Mouse (Mus musculus) gastrocnemius, postnatal 14 days (tissue): ENCODE data around the gene St6galnac3. TPM values are rescaled to one million over a fixed set of nuclear protein-coding genes. Genes with fewer than 3 reads are reported as not detected.

Source experiments
- DNase-seq: peaks from one replicate; pipeline ENCODE4 v3.0.0; 2021; ENCODE audit warnings: mixed read lengths
- intact Hi-C: fragments of 180-260 bp; cut with DNase I; formaldehyde crosslinking; loops from one replicate; pipeline ENCODE4 v1.15.1; 2025; ENCODE audit warnings: low total_unique reads
- total RNA-seq, 2 experiments: library from RNA; stranded (reverse); gene quantifications; 2 replicates each; pipeline ENCODE4 v1.2.3; 2021

Gene St6galnac3
- total RNA-seq, 2 experiments from 2014 or later = 2.9 to 4.4 TPM

DNA sequence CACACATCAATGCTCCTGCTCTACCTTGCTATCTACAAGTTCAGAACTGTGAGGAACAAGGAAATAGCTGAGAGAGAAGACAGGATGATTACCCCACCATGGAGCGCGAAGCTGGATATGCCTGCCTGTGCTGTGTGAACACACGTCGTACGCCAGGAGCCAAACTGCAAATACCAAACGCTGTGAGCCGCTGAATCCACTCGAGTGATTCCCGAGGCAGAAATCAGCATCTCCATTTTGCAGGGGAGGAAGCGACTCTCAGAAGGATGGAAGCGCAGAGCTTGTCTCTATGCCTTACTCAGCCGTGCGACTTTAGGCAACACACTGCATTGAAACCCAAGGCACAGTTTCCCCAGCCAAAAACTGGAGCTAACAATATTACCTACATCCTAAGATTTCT is 114.7 kb downstream of the St6galnac3 start:
- intact Hi-C loops = no loop called here
- no peak for DNase-seq

DNA sequence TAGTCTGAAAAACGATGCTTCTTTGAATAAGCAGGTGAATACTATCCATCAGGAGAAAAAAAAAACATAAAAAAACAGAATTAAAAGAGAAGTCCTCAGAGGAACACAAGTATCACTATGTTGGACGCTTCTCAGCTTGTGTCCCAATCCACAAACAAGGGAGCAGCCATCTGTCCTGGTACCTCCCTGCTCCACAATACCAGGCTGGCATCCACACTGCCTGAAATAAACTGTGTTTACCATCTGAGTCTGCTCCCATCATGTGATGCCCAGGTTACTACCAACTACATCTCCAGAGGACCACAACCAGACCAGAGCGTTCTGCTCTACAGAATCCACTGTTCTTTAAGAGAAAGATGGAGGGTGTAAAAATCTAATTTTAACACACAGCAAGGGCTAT is 118.6 kb downstream of the St6galnac3 start:
- intact Hi-C loops = no loop called here
- DNase-seq = no peak

DNA sequence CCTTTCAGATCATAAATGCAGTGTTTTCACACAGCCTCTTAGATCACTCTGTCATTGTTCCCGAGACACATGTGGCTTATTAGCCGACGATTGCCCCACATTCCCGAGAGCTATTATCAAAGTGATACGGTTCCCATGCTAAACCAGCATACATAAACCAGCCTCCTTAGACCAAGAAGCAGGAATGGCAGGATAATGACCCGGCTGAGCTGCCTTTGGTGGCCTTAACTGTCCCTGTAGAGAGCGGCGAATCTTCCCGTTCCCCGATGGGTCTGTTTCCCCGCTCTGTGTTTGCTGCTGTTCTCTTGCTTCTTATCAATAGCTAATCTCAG is 119.2 kb downstream of the St6galnac3 start:
- DNase-seq = no peak
- intact Hi-C loops = no loop called here

DNA sequence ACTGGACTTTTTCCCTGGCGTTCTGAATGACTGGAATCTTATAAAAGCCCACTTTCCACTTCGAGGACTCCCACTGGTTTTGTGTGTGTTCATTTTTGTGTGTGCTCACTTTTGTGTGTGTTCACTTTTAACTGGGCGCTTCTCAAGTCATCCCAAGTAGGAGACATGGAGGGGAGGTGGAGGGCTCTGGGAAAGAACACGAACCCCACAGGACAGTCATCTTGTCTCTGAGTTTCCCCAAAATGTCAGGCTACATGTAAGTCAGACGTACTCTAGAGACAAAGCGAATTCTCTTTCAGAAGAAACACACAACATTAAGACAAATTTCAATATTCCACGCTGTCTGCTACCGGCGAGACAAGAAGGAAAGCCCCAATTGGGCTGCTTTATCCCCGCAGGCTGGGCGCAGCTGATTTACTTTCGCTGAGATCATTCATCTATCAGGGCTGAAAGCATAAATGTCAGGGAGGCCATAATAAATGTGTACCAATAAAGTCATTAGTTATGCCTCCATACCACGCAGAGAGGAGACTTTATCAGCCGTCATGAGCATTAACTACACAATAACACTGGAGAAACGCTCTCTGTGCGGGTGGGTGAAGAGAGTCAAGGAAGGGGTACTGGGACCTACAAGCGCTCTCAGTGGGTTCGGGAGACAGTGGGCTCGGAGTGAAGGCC is 119.7 kb downstream of the St6galnac3 start:
- no peak for DNase-seq
- intact Hi-C loops = no loop called here

- DNase-seq = no peak
These were observed 125.8 kb downstream of the St6galnac3 start for GRCm38 (mm10) chr3:153599179-153599578.

DNA sequence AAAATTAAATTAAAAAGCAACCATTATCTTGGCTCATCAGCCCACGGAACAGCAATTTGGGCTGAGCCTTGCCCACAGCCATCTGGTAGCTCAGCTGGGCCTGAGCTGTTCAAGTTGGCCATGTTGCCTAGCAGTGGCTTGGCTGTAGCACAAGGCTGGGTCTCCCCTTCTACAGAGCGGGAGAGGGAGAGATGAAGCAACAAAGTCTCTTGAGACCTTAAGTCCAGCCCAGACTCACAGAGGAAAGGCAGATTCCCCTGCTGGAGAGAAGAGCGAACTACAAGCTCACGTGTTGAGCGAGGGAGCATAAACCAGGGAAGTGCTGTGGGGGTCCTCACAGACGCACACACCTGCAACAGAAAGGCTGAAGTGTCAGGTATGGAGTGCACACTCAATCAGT is 126.3 kb downstream of the St6galnac3 start:
- DNase-seq = no peak
- intact Hi-C loops = no loop called here

More at GRCm38 (mm10) chr3:153599179-153599578, 125.8 kb downstream of the St6galnac3 start:
- intact Hi-C loops = no loop called here

DNA sequence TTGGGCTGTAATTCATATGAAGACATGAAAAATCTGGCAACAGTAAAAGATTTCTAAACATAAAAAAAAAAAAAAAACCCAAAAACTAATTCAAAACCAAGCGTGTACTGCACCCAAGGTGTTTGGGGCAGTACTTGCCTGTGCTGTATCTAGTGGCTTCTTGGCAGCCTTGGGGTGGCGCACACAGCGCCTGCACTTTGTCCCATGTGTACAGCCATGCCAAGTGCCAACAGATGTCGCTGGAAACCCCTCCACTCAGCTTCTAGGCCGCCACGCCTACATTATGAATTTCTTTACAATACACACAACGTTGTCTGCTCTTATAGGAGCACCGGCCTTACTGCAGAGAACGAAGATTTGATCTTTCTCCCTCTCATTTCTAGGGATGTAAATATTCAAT is 130.4 kb downstream of the St6galnac3 start:
- DNase-seq = no peak
- intact Hi-C loops = no loop called here

GRCm38 (mm10) chr3:153593978-153594377 is 131.0 kb downstream of the St6galnac3 start:
- no peak for DNase-seq
- intact Hi-C loops = no loop called here

DNA sequence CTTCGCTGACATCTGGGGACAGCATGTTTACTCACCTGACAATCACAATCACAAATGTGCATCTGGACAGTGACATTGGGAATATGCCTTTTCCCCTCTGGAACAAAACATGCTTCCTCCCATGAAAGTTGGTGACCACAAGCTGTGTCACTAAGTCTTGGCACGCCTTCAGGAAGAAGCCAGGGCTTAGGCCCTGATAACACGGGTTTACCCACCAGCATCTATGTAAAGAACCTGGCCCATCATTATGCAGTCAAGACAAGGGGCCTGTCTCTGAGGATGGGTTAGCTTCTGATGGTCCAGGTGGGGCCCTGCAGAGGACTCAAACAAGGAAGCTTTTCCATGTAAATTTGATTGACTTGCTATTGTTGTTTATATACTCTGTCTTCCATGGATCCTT is 131.9 kb downstream of the St6galnac3 start:
- DNase-seq = no peak

DNA sequence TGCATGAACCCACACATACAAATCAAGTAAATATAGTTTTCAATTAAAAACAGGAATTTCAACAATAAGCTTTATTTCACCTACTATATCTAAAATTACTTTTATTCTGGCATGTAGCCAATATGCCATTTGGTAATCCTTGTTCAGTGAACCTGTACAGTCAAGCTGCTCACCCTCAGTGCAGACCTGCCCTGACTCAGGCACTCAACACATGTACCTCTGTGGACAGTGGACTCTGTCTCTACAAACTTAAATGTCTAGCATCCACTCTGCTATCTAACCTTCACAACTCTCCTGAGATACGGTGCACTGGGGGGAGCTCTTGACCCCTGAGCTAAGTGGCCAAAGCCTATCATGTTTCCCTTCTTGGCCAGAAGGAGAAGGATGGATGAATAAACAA is 137.4 kb downstream of the St6galnac3 start:
- intact Hi-C loops = no loop called here
- no peak for DNase-seq

More for the DNA sequence above, 131.9 kb downstream of the St6galnac3 start:
- intact Hi-C loops = no loop called here

- no peak for DNase-seq
These were observed 140.1 kb downstream of the St6galnac3 start for GRCm38 (mm10) chr3:153584836-153585235.

GRCm38 (mm10) chr3:153582065-153582464 is 142.9 kb downstream of the St6galnac3 start:
- intact Hi-C loops = no loop called here
- DNase-seq = no peak

More at GRCm38 (mm10) chr3:153584836-153585235, 140.1 kb downstream of the St6galnac3 start:
- intact Hi-C loops = no loop called here

- intact Hi-C loops = no loop called here
- DNase-seq = no peak
These were observed 144.3 kb downstream of the St6galnac3 start for GRCm38 (mm10) chr3:153580625-153581024.

DNA sequence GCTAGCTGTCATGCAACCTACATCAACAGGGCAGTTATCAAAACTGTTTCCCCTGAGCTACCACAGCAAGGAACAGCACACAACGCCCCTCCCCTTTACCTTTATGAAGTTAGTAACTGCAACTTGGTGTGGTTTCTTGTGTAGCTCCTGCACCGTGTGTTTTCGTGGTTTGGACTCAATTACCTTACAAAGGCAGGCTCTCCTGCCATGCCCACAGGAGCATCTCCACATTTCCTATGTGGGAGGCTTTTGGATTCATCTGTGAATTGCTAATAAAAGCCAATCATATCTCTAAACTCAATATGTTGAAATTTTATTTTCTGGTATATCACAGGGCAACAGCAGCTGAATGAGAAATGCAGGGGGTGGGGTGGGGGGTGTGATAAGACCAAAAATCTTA is 144.8 kb downstream of the St6galnac3 start:
- no peak for DNase-seq
- intact Hi-C loops = no loop called here

- intact Hi-C loops = no loop called here
- no peak for DNase-seq
These were observed 147.7 kb downstream of the St6galnac3 start for GRCm38 (mm10) chr3:153577286-153577685.

- intact Hi-C loops = no loop called here
- no peak for DNase-seq
These were observed 153.8 kb downstream of the St6galnac3 start for GRCm38 (mm10) chr3:153571152-153571551.

GRCm38 (mm10) chr3:153568815-153569214 is 156.2 kb downstream of the St6galnac3 start:
- DNase-seq = no peak
- intact Hi-C loops = no loop called here

- intact Hi-C loops = no loop called here
- DNase-seq = no peak
These were observed 157.1 kb downstream of the St6galnac3 start for GRCm38 (mm10) chr3:153567913-153568312.

DNA sequence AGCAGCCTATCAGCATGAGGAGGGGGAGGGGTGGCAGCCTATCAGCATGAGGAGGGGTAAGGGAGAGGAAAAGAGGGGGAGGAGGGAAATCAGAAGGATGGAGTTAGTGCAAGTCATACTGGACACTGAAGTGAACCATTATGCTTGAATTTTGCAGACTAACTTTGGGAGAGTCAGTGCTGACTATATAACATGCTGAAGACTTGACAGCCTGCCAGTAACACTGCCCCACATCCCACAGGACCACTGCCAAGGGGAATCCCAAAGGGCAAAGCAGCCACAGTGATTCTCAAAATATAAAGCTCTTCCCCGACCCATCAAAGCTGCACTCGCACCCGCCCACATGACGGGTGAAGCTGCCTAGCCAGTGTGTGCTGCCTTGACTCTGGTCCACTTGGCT is 157.5 kb downstream of the St6galnac3 start:
- intact Hi-C loops = no loop called here
- no peak for DNase-seq

GRCm38 (mm10) chr3:153566100-153566499 is 158.9 kb downstream of the St6galnac3 start:
- DNase-seq = no peak
- intact Hi-C loops = no loop called here

GRCm38 (mm10) chr3:153560897-153561296 is 164.1 kb downstream of the St6galnac3 start:
- intact Hi-C loops = no loop called here

DNA sequence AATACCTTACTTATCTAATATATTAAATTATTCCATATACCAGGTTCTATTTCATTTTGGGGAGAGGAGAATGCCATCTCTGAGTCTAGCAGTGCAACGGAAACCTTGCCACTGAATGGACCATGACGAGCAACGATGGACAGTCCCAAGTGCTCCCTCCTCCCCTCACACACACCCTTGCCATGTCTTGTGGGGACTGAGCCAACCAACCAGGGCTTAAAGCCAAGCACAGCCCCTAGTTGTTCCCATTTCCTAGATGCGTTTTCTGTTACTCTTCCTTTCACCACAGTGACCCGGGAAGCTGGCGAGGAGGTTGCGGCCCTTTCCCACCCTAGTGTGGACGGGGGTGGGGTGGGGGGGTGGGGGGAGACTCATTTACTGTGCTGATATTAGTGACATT is 165.4 kb downstream of the St6galnac3 start:
- no peak for DNase-seq
- intact Hi-C loops = no loop called here

More at GRCm38 (mm10) chr3:153560897-153561296, 164.1 kb downstream of the St6galnac3 start:
- no peak for DNase-seq
